Mouse (Mus musculus) bone marrow macrophage, adult 2 months (primary cell): ENCODE data around the gene Scg5.

Source experiments
- CTCF ChIP-seq: IDR thresholded peaks from 2 replicates; pipeline ENCODE4 v1.5.1; 2012; ENCODE audit warnings: low read depth, mild to moderate bottlenecking, low read length, moderate library complexity
- POLR2A ChIP-seq: IDR thresholded peaks from 2 replicates; pipeline ENCODE4 v1.6.1; 2012; ENCODE audit warnings: mild to moderate bottlenecking, low read depth, low read length, borderline replicate concordance

- TF ChIP-seq POLR2A (no peak), CTCF (no peak)
Measured at GRCm38 (mm10) chr2:113848245-113849121, 19.6 kb upstream of the Scg5 start, which contains the start of gene Arhgap11a.
